Mouse (Mus musculus): Measurements from ENCODE around the gene Timm13.

Gene Timm13

GRCm38 (mm10) chr10:80858350-80858935 lies 42.3 kb downstream of the Timm13 start:
- DNase-seq, result no peak

- no peak for DNase-seq
These were observed 42.9 kb downstream of the Timm13 start for GRCm38 (mm10) chr10:80857848-80858247.

- DNase-seq, result no peak
These were observed 43.4 kb downstream of the Timm13 start for GRCm38 (mm10) chr10:80857386-80857785.

GRCm38 (mm10) chr10:80856908-80857307 lies 43.9 kb downstream of the Timm13 start:
- DNase-seq, result no peak

- DNase-seq, result no peak
These were observed 44.5 kb downstream of the Timm13 start for GRCm38 (mm10) chr10:80856267-80856666.

GRCm38 (mm10) chr10:80855749-80856073 lies 45.1 kb downstream of the Timm13 start:
- DNase-seq, result peak in 1 of 2 experiments; percentile 16

- DNase-seq, result peak; percentile 98 to 99
These were observed 45.6 kb downstream of the Timm13 start, which contains the start of the genes Lsm7 and Sppl2b for GRCm38 (mm10) chr10:80854913-80855748. Gene Lsm7 (minus strand): TSS chr10:80855209. Gene Sppl2b (plus strand): TSS chr10:80855275.
